Mouse (Mus musculus) liver, adult (tissue): Measurements from ENCODE around the gene Rasgef1a.

Source experiments
- GATA4 ChIP-seq: IDR thresholded peaks from 2 replicates; pipeline ENCODE4 v1.6.1; 2014; ENCODE audit warnings: mild to moderate bottlenecking, low read length; ENCODE audit not compliant: insufficient replicate concordance

Gene Rasgef1a

GRCm38 (mm10) chr6:118047811-118048505 lies 36.7 kb downstream of the Rasgef1a start:
- no peak for TF ChIP-seq GATA4

- TF ChIP-seq GATA4, result no peak
These were observed 38.5 kb downstream of the Rasgef1a start for GRCm38 (mm10) chr6:118049776-118050175.

GRCm38 (mm10) chr6:118051474-118051873 lies 40.2 kb downstream of the Rasgef1a start:
- no peak for TF ChIP-seq GATA4

GRCm38 (mm10) chr6:118055209-118055608 lies 44.0 kb downstream of the Rasgef1a start:
- TF ChIP-seq GATA4, result no peak

GRCm38 (mm10) chr6:118061266-118061665 lies 50.0 kb downstream of the Rasgef1a start:
- TF ChIP-seq GATA4, result no peak

GRCm38 (mm10) chr6:118063266-118063665 lies 52.0 kb downstream of the Rasgef1a start:
- no peak for TF ChIP-seq GATA4

GRCm38 (mm10) chr6:118064968-118065530 lies 53.8 kb downstream of the Rasgef1a start:
- TF ChIP-seq GATA4, result no peak

GRCm38 (mm10) chr6:118065837-118066198 lies 54.6 kb downstream of the Rasgef1a start:
- no peak for TF ChIP-seq GATA4

- TF ChIP-seq GATA4, result no peak
These were observed 55.2 kb downstream of the Rasgef1a start for GRCm38 (mm10) chr6:118066199-118067081.

GRCm38 (mm10) chr6:118067720-118068119 lies 56.5 kb downstream of the Rasgef1a start:
- TF ChIP-seq GATA4, result no peak

- no peak for TF ChIP-seq GATA4
These were observed 59.2 kb downstream of the Rasgef1a start for GRCm38 (mm10) chr6:118070321-118071012.

GRCm38 (mm10) chr6:118071013-118071350 lies 59.7 kb downstream of the Rasgef1a start:
- no peak for TF ChIP-seq GATA4

GRCm38 (mm10) chr6:118071416-118071815 lies 60.2 kb downstream of the Rasgef1a start:
- TF ChIP-seq GATA4, result no peak

GRCm38 (mm10) chr6:118072176-118072575 lies 60.9 kb downstream of the Rasgef1a start:
- TF ChIP-seq GATA4, result no peak

GRCm38 (mm10) chr6:118074151-118074550 lies 62.9 kb downstream of the Rasgef1a start:
- no peak for TF ChIP-seq GATA4
